Mouse (Mus musculus): ENCODE data around the gene Abhd12.
"Not testable (repeated sequence)": the region's sequence is repeated elsewhere in the genome, so short reads cannot be mapped to it uniquely, and the experiment has no call there.

- TF ChIP-seq TAL1, GATA1 (IDR thresholded peaks at IDR 0.05; ENCODE audit: low read length): not testable (repeated sequence)
Observed at GRCm38 (mm10) chr2:150947880-150948611, 43.5 kb upstream of the Abhd12 start.
